Mouse (Mus musculus): ENCODE data around the gene Foxj3. TPM values are rescaled to one million over a fixed set of nuclear protein-coding genes. Genes with fewer than 3 reads are reported as not detected.

The Foxj3 gene
- total and polyA plus RNA-seq, 3 experiments = 13.4 to 33.9 (median 15.3) TPM

DNA sequence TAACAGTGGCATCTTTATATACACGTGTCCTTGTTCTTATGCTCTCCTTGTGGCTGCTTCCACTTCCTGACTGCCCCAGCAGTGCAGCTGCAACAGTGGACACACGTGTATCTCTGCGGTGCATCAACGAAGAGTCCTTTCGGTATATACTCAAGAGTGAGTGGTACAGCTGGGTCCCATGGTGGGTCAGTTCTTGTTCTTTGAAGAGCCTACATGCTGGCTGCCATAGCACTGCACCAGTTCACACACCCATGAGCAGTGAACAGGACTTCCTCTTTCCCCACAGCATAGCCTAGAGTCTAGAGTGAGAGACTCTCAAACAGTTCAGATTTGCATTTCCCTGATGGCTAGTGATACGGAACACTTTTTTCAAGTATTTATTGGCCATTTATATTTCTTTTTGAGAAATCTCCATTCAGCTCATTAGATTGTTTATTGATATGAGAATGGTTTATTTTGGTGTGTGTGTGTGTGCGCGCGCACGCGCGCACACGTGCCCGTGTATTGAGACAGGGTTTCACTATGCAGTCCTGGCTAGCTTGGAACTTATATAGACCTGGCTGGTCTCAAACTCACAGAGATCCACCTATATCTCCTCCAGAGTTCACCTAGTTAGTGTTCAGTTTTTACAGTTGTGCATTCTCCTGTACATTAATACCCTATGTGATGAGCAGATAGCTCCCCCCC lies 126.7 kb downstream of the Foxj3 start (continued):
- no peak for TF ChIP-seq RCOR1 (conservative IDR thresholded peaks at IDR 0.05; ENCODE audit: low read depth, low read length)

DNA sequence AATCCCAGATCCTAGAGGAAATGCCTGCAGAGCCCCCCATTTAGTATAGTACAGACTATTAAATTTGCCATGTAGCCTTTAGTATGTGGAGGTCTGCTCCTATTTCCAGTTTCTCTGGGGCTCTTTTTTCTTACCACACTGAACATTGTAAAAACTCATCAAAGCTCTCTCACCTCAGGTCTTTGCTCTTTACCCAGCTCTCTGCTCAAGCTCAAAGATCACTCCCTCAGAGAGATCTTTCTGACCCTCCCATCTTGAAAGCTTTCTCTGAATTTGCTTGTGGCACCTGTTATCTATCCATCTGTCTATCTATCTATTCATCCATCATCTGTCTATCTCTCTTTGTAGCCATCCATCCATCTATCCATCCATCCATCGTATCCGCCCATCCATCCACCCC lies 128.4 kb downstream of the Foxj3 start:
- dilution Hi-C loops (cut with MboI; ENCODE audit: extremely low pct_ligation_motif_present, extremely low pct_unique_long_range_greater_than_20kb, low sequenced_read_pairs) (no loop called here), in situ Hi-C loops (cut with MboI; ENCODE audit: low pct_ligation_motif_present, low pct_unique_long_range_greater_than_20kb, low sequenced_read_pairs) (loop anchor here (5.0 to 25.0 kb wide), 4 partner anchors 33 to 403 kb away; partner anchors contain the start of genes Cldn19, Ppcs and Zmynd12)
- Histone ChIP-seq H3K9me3 (replicated peaks; ENCODE audit: low read length) (no peaks in the 10 kb centered on the region), H3K9ac (ENCODE audit: insufficient read depth, low read depth) (no peak overlapping the region), H3K27ac (ENCODE audit: insufficient read depth, low read depth) (no peak overlapping the region), H3K4me2 (ENCODE audit: insufficient read depth, low read depth, poor library complexity, severe bottlenecking) (no peak overlapping the region), H3K79me2 (replicated peaks; ENCODE audit: control insufficient read depth, extremely low read depth, insufficient read depth, poor library complexity, severe bottlenecking) (no peaks in the 10 kb centered on the region), H3K4me3 (replicated peaks in 1 of 3; ENCODE audit: low read depth in 2 of 3, low read length in 2 of 3, poor library complexity in 1 of 3) (no peak overlapping the region), H3K27me3 (replicated peaks) (no peaks in the 10 kb centered on the region), H3K36me3 (replicated peaks in 1 of 2; ENCODE audit: control insufficient read depth in 1 of 2, insufficient read depth in 1 of 2, low read length in 1 of 2) (no peaks in the 10 kb centered on the region), H3K4me1 (ENCODE audit: control insufficient read depth in 1 of 2, insufficient read depth in 2 of 2) (peaks cover 34 to 68% of the 10 kb centered on the region in 2 experiments)
- TF ChIP-seq MAFK (IDR thresholded peaks at IDR 0.05; ENCODE audit: insufficient replicate concordance, low read length) = no peak
- TF ChIP-seq MEF2A (IDR thresholded peaks at IDR 0.05; ENCODE audit: borderline replicate concordance, low read depth, low read length) = no peak
- no peak for TF ChIP-seq IRF4 (IDR thresholded peaks at IDR 0.05; ENCODE audit: low read depth, low read length)
- no peak for TF ChIP-seq NRF1 (IDR thresholded peaks at IDR 0.05; ENCODE audit: low read depth, low read length)
- TF ChIP-seq POLR2AphosphoS2 (IDR thresholded peaks at IDR 0.05; ENCODE audit: low read depth, low read length) = no peak
- TF ChIP-seq HCFC1 (IDR thresholded peaks at IDR 0.05; ENCODE audit: low read depth, low read length) = no peak
- TF ChIP-seq JUN (IDR thresholded peaks at IDR 0.05; ENCODE audit: insufficient read depth, low read depth, low read length) = no peak
- no peak for TF ChIP-seq MYC (IDR thresholded peaks at IDR 0.05; ENCODE audit: low read depth, low read length)
- TF ChIP-seq ZKSCAN1 (IDR thresholded peaks at IDR 0.05; ENCODE audit: borderline replicate concordance, low read depth, low read length) = no peak
- no peak for TF ChIP-seq POLR2A (IDR thresholded peaks at IDR 0.05; ENCODE audit: low read depth, low read length)
- TF ChIP-seq ZMIZ1 (IDR thresholded peaks at IDR 0.05; ENCODE audit: low read depth, low read length) = no peak
- no peak for TF ChIP-seq MAZ (IDR thresholded peaks at IDR 0.05; ENCODE audit: low read depth, low read length)
- TF ChIP-seq USF2 (conservative IDR thresholded peaks at IDR 0.05; ENCODE audit: low read depth, low read length) = no peak
- TF ChIP-seq PAX5 (IDR thresholded peaks at IDR 0.05; ENCODE audit: low read length) = no peak
- no peak for TF ChIP-seq TBP (conservative IDR thresholded peaks at IDR 0.05; ENCODE audit: low read depth, low read length)
- no peak for TF ChIP-seq ETS1 (conservative IDR thresholded peaks at IDR 0.05; ENCODE audit: low read depth, low read length)
- no peak for TF ChIP-seq E2F4 (IDR thresholded peaks at IDR 0.05; ENCODE audit: insufficient replicate concordance, low read depth, low read length)
- TF ChIP-seq JUND (conservative IDR thresholded peaks at IDR 0.05; ENCODE audit: low read depth, low read length) = no peak
- DNase-seq (ENCODE audit: extremely low read depth) = no peak

Data from CH12.LX (cell line).